Mouse (Mus musculus) lung, postnatal 0 days (tissue): ENCODE measurements around the gene Ddx17. TPM values are rescaled to one million over a fixed set of nuclear protein-coding genes. Genes with fewer than 3 reads are reported as not detected.

Experiments used
- ATAC-seq: fragments of 200-750 bp; cut with Nextera tagmentation; 2 replicates; pipeline ENCODE4 v1.8.0; 2017; ENCODE audit warnings: moderate library complexity
- DNase-seq: peaks from one replicate; pipeline ENCODE4 v3.0.0-alpha.2; 2016; ENCODE audit warnings: low spot score
- H3K27ac ChIP-seq: fragments of 300-500 bp; sonication (generic); 2 replicates; pipeline ENCODE4 v1.5.1; 2014; ENCODE audit warnings: antibody characterized with exemption, mild to moderate bottlenecking, low read length, mixed read lengths
- H3K27me3 ChIP-seq: fragments of 300-500 bp; sonication (generic); replicated peaks from 2 replicates; pipeline ENCODE4 v1.6.1; 2014; ENCODE audit warnings: low read length, mixed read lengths; ENCODE audit not compliant: insufficient read depth
- H3K36me3 ChIP-seq: fragments of 300-500 bp; sonication (generic); 2 replicates; pipeline ENCODE4 v1.6.1; 2014; ENCODE audit warnings: low read length, mixed read lengths; ENCODE audit not compliant: insufficient read depth
- H3K4me1 ChIP-seq: fragments of 300-500 bp; sonication (generic); 2 replicates; pipeline ENCODE4 v1.6.1; 2014; ENCODE audit warnings: antibody characterized with exemption, low read depth, low read length, mixed read lengths; ENCODE audit not compliant: insufficient read depth
- H3K4me2 ChIP-seq: fragments of 300-500 bp; sonication (generic); replicated peaks from 2 replicates; pipeline ENCODE4 v1.6.1; 2014; ENCODE audit warnings: low read depth, mild to moderate bottlenecking, low read length, moderate library complexity, mixed read lengths
- H3K4me3 ChIP-seq: fragments of 300-500 bp; sonication (generic); 2 replicates; pipeline ENCODE4 v1.5.1; 2014; ENCODE audit warnings: low read depth, low read length
- H3K9ac ChIP-seq: fragments of 300-500 bp; sonication (generic); replicated peaks from 2 replicates; pipeline ENCODE4 v1.6.1; 2014; ENCODE audit warnings: low read depth, mild to moderate bottlenecking
- H3K9me3 ChIP-seq: fragments of 300-500 bp; sonication (generic); 2 replicates; pipeline ENCODE4 v1.6.1; 2016; ENCODE audit warnings: low read length, mixed read lengths
- CTCF ChIP-seq: IDR thresholded peaks from 2 replicates; pipeline ENCODE4 v1.5.1; 2016; ENCODE audit warnings: antibody characterized with exemption, mild to moderate bottlenecking
- EP300 ChIP-seq: IDR thresholded peaks from 2 replicates; pipeline ENCODE4 v1.6.1; 2016; ENCODE audit warnings: antibody characterized with exemption, mild to moderate bottlenecking, control low read depth
- WGBS: fragments of 180-500 bp; shearing (Covaris S2); extraction: QIAGEN DNeasy Blood & Tissue Kit; methylation state at CpG from one replicate; pipeline ENCODE4 v1.1.7; 2014; 5-methylcytosine and 5-hydroxymethylcytosine counted together
- polyA plus RNA-seq: library from polyadenylated mRNA; unstranded; fragments of >200 nt; fragmentation: Nextera tagmentation; extraction: Ambion mirVana; gene quantifications from 2 replicates; pipeline ENCODE4 v1.2.1, GENCODE M21; 2015

Ddx17 gene
- polyA plus RNA-seq, 1 experiment from 2014 or later = 28.3 TPM

GRCm38 (mm10) chr15:79559649-79560048 lies 13.1 kb upstream of the Ddx17 start:
- TF ChIP-seq EP300 (no peak), CTCF (no peak)
- no peaks in the 10 kb centered on the region for H3K4me1 ChIP-seq
- no peak overlapping the region for H3K4me3 ChIP-seq
- no peak overlapping the region for H3K4me2 ChIP-seq
- H3K36me3 ChIP-seq = no peaks in the 10 kb centered on the region
- no peak overlapping the region for H3K27ac ChIP-seq
- 26% methylated on average over 3 of the region's 3 CpGs for WGBS
- no peaks in the 10 kb centered on the region for H3K27me3 ChIP-seq
- H3K9ac ChIP-seq = no peak overlapping the region
- DNase-seq (no peak), ATAC-seq (no peak)
- no peaks in the 10 kb centered on the region for H3K9me3 ChIP-seq

GRCm38 (mm10) chr15:79552566-79552965 lies 6.0 kb upstream of the Ddx17 start:
- Histone ChIP-seq H3K4me3 (no peak overlapping the region), H3K4me1 (no peaks in the 10 kb centered on the region), H3K27me3 (no peaks in the 10 kb centered on the region), H3K4me2 (no peak overlapping the region), H3K27ac (no peak overlapping the region), H3K9me3 (no peaks in the 10 kb centered on the region), H3K36me3 (no peaks in the 10 kb centered on the region), H3K9ac (no peak overlapping the region)
- DNase-seq = peak; percentile 67
- TF ChIP-seq EP300 (no peak), CTCF (no peak)
- peak; percentile 87 for ATAC-seq
- 62% methylated on average over 5 of the region's 5 CpGs for WGBS

- Histone ChIP-seq H3K9me3 (no peaks in the 10 kb centered on the region), H3K4me2 (no peak overlapping the region), H3K4me3 (no peak overlapping the region), H3K9ac (no peak overlapping the region), H3K27me3 (no peaks in the 10 kb centered on the region), H3K36me3 (0 out of 2 replicates have a peak, but pooled peaks cover 4% of the 10 kb centered on the region), H3K27ac (no peak overlapping the region), H3K4me1 (peaks cover 15% of the 10 kb centered on the region)
- 96% methylated on average over 2 of the region's 2 CpGs for WGBS
- DNase-seq (no peak), ATAC-seq (no peak)
- TF ChIP-seq CTCF (no peak), EP300 (no peak)
Observed at GRCm38 (mm10) chr15:79548226-79548625, 1.7 kb upstream of the Ddx17 start.

GRCm38 (mm10) chr15:79547289-79547820 lies 814 bp upstream of the Ddx17 start:
- 81% methylated on average over 17 of the region's 17 CpGs for WGBS
- peak overlapping the region; percentile 99 for H3K4me3 ChIP-seq
- DNase-seq (no peak), ATAC-seq (no peak)
- H3K27me3 ChIP-seq = no peaks in the 10 kb centered on the region
- H3K36me3 ChIP-seq = peaks cover 4% of the 10 kb centered on the region; the same call in 1 of the 2 replicates
- TF ChIP-seq CTCF = no peak
- TF ChIP-seq EP300 = no peak
- peaks cover 15% of the 10 kb centered on the region for H3K4me1 ChIP-seq
- no peaks in the 10 kb centered on the region for H3K9me3 ChIP-seq
- H3K27ac ChIP-seq = peak overlapping the region; percentile 100
- peak overlapping the region; percentile 52; the same call in 1 of the 2 replicates for H3K9ac ChIP-seq
- H3K4me2 ChIP-seq = peak overlapping the region; percentile 64

GRCm38 (mm10) chr15:79545921-79546399 lies 581 bp downstream of the Ddx17 start:
- Histone ChIP-seq H3K27me3 (no peaks in the 10 kb centered on the region), H3K4me1 (peaks cover 15% of the 10 kb centered on the region), H3K9ac (peak overlapping the region; percentile 100), H3K4me3 (peak overlapping the region; percentile 99), H3K27ac (peak overlapping the region; percentile 100), H3K36me3 (peaks cover 13% of the 10 kb centered on the region), H3K4me2 (peak overlapping the region; percentile 64), H3K9me3 (no peaks in the 10 kb centered on the region)
- WGBS = under 1% methylated on average over 46 of the region's 52 CpGs
- DNase-seq = peak; percentile 85
- TF ChIP-seq CTCF = 0 out of 2 replicates have a peak, but pooled peaks have one; percentile 3
- no peak for TF ChIP-seq EP300
- ATAC-seq = peak; percentile 57

GRCm38 (mm10) chr15:79545496-79545895 lies 1.0 kb downstream of the Ddx17 start:
- Histone ChIP-seq H3K4me2 (peak overlapping the region; percentile 64), H3K9ac (peak overlapping the region; percentile 100), H3K27me3 (no peaks in the 10 kb centered on the region), H3K9me3 (no peaks in the 10 kb centered on the region), H3K4me3 (peak overlapping the region; percentile 99), H3K36me3 (peaks cover 15% of the 10 kb centered on the region), H3K27ac (peak overlapping the region; percentile 100), H3K4me1 (peaks cover 15% of the 10 kb centered on the region)
- ATAC-seq (no peak), DNase-seq (peak; percentile 57)
- WGBS = 2% methylated on average over 3 of the region's 3 CpGs
- TF ChIP-seq CTCF (no peak), EP300 (no peak)
